Mouse (Mus musculus) left cerebral cortex, adult 18-20 months (tissue): ENCODE data around the gene Rsad2. TPM values are rescaled to one million over a fixed set of nuclear protein-coding genes. Genes with fewer than 3 reads are reported as not detected.
A peak's percentile ranks its signal among the peaks of the same experiment; 100 is the strongest.
"Not testable (repeated sequence)": the region's sequence is repeated elsewhere in the genome, so short reads cannot be mapped to it uniquely, and the experiment has no call there.

Experiments used
- DNase-seq, 2 experiments: peaks; one replicate each; pipeline ENCODE4 v3.0.0; 2021 to 2022; ENCODE audit warnings: low spot score in 2 of 2, mixed read lengths in 1 of 2
- total RNA-seq, 2 experiments: library from RNA; stranded (reverse); gene quantifications; 2 replicates each; pipeline ENCODE4 v1.2.3; 2021

Rsad2 gene
- total RNA-seq, 2 experiments from 2014 or later, result 0.65 to 0.77 TPM

- DNase-seq, result no peak
These were observed 6.8 kb downstream of the Rsad2 start for GRCm38 (mm10) chr12:26449483-26449882.

GRCm38 (mm10) chr12:26446377-26447045 is 9.7 kb downstream of the Rsad2 start:
- no peak for DNase-seq

- no peak for DNase-seq
These were observed 11.7 kb downstream of the Rsad2 start for GRCm38 (mm10) chr12:26444511-26444910.

- peak; percentile 75 to 84 for DNase-seq
These were observed 12.2 kb downstream of the Rsad2 start for GRCm38 (mm10) chr12:26444054-26444453.

GRCm38 (mm10) chr12:26439366-26439765 is 16.9 kb downstream of the Rsad2 start:
- no peak for DNase-seq

- no peak for DNase-seq
These were observed 18.3 kb downstream of the Rsad2 start for GRCm38 (mm10) chr12:26437950-26438349.

GRCm38 (mm10) chr12:26436334-26436733 is 19.9 kb downstream of the Rsad2 start:
- no peak for DNase-seq

GRCm38 (mm10) chr12:26428771-26429170 is 27.5 kb downstream of the Rsad2 start:
- DNase-seq, result not testable (repeated sequence)

GRCm38 (mm10) chr12:26424841-26425240 is 31.4 kb downstream of the Rsad2 start:
- no peak for DNase-seq

GRCm38 (mm10) chr12:26418322-26418721 is 37.9 kb downstream of the Rsad2 start:
- DNase-seq, result no peak

- no peak for DNase-seq
These were observed 39.5 kb downstream of the Rsad2 start for GRCm38 (mm10) chr12:26416636-26417295.

- peak; percentile 93 to 98 for DNase-seq
These were observed 41.0 kb downstream of the Rsad2 start, which contains the start of gene Rnf144a for GRCm38 (mm10) chr12:26415104-26415771. Rnf144a (minus strand) TSS chr12:26415254.

- DNase-seq, result peak; percentile 37 to 57
These were observed 41.7 kb downstream of the Rsad2 start for GRCm38 (mm10) chr12:26414451-26415103.

- no peak for DNase-seq
These were observed 42.3 kb downstream of the Rsad2 start for GRCm38 (mm10) chr12:26413961-26414411.

GRCm38 (mm10) chr12:26412802-26413201 is 43.5 kb downstream of the Rsad2 start:
- DNase-seq, result no peak

GRCm38 (mm10) chr12:26411841-26412450 is 44.3 kb downstream of the Rsad2 start:
- DNase-seq, result no peak

- DNase-seq, result no peak
These were observed 45.8 kb downstream of the Rsad2 start for GRCm38 (mm10) chr12:26410443-26410842.

- no peak for DNase-seq
These were observed 47.5 kb downstream of the Rsad2 start for GRCm38 (mm10) chr12:26408707-26409106.

GRCm38 (mm10) chr12:26404781-26405702 is 51.2 kb downstream of the Rsad2 start:
- peak; percentile 39 to 62 for DNase-seq
